Mouse (Mus musculus) forebrain, embryonic 15.5 days (tissue): ENCODE data around the gene Ldlrap1. TPM values are rescaled to one million over a fixed set of nuclear protein-coding genes. Genes with fewer than 3 reads are reported as not detected.

Source experiments
- ATAC-seq: fragments of 200-750 bp; cut with Nextera tagmentation; replicated peaks from 2 replicates; pipeline ENCODE4 v1.8.0; 2017; ENCODE audit warnings: mild to moderate bottlenecking, moderate TSS enrichment, moderate library complexity
- H3K27ac ChIP-seq: fragments of 300-500 bp; sonication (generic); replicated peaks from 2 replicates; pipeline ENCODE4 v1.5.1; 2015; ENCODE audit warnings: mild to moderate bottlenecking, inconsistent platforms
- H3K27me3 ChIP-seq: fragments of 300-500 bp; sonication (generic); 2 replicates; pipeline ENCODE4 v1.6.1; 2015; ENCODE audit warnings: inconsistent platforms
- H3K36me3 ChIP-seq: fragments of 300-500 bp; sonication (generic); 2 replicates; pipeline ENCODE4 v1.6.1; 2015; ENCODE audit warnings: mild to moderate bottlenecking, inconsistent platforms
- H3K4me1 ChIP-seq: fragments of 300-500 bp; sonication (generic); 2 replicates; pipeline ENCODE4 v1.6.1; 2015; ENCODE audit warnings: inconsistent platforms
- H3K4me2 ChIP-seq: fragments of 300-500 bp; sonication (generic); replicated peaks from 2 replicates; pipeline ENCODE4 v1.6.1; 2015; ENCODE audit warnings: mild to moderate bottlenecking, inconsistent platforms
- H3K4me3 ChIP-seq: fragments of 300-500 bp; sonication (generic); 2 replicates; pipeline ENCODE4 v1.5.1; 2015; ENCODE audit warnings: mild to moderate bottlenecking, inconsistent platforms
- H3K9ac ChIP-seq: fragments of 300-500 bp; sonication (generic); replicated peaks from 2 replicates; pipeline ENCODE4 v1.6.1; 2015; ENCODE audit warnings: mild to moderate bottlenecking, inconsistent platforms
- H3K9me3 ChIP-seq: fragments of 300-500 bp; sonication (generic); 2 replicates; pipeline ENCODE4 v1.6.1; 2016; ENCODE audit warnings: inconsistent platforms
- WGBS: fragments of 180-500 bp; shearing (Covaris S2); methylation state at CpG from one replicate; pipeline ENCODE4 v1.1.7; 2015; ENCODE audit warnings: mixed read lengths; 5-methylcytosine and 5-hydroxymethylcytosine counted together
- polyA plus RNA-seq: library from polyadenylated mRNA; unstranded; fragments of >200 nt; fragmentation: Nextera tagmentation; extraction: Ambion mirVana; gene quantifications from 2 replicates; pipeline ENCODE4 v1.2.1, GENCODE M21; 2015

Ldlrap1 gene
- polyA plus RNA-seq, 1 experiment from 2014 or later: 2.8 TPM

DNA sequence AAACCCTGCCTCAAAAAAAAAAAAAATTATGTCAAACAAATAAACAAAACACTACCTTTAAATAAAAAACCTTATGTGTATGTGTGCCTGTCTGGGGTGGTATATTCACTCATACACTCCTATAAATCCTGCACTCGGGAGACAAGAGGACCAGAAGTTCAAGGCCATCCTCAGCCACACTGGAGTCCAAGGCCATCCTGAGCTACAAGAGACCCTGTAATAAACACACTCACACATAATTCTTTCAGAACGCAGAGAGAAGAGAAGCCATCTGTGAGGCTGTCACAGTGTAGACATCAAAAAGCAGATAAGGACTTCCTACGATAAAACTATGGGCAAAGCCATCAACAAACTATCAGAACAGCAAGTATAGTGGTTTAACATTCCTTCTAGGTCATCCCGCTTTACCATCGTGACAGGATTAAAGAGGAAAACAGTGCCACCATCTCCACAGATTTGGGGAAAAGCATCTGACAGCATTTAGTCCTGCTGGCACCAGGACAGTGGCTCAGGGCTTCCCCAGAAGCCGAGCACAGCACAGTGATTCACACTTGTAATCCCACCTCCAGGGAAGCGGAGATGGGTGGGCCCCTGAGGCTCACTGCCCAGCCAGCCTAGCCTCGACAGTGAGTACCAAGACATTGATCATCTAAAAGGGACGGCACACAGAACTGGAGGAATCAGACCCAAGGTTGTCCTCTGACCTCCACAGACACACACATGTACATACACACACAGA, 74.5 kb downstream of the Ldlrap1 start:
- Histone ChIP-seq H3K27me3 (no peaks in the 10 kb centered on the region), H3K4me1 (no peaks in the 10 kb centered on the region), H3K4me2 (no peak overlapping the region), H3K36me3 (peaks cover 4% of the 10 kb centered on the region; the same call in 1 of the 2 replicates), H3K4me3 (no peak overlapping the region), H3K9me3 (no peaks in the 10 kb centered on the region), H3K9ac (no peak overlapping the region), H3K27ac (no peak overlapping the region)
- WGBS: 74% methylated on average over 9 of the region's 9 CpGs
- ATAC-seq: no peak

DNA sequence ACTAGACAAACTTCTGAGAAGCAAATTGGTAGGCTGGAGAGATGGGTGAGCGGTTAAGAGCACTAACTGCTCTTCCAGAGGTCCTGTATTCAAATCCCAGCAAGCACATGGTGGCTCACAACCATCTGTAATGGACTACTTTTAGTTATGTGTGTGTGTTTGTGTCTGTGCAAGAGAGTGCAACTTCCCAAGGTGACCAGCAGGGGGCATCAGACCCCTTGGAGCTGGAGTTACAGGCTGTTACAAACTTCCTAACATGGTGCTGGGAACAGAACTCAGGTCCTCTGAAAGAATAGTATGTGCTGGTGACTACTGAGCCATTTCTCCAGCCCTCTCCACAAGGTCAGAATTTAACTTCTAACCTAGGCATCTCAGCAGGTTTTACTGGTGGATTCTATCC, 75.4 kb downstream of the Ldlrap1 start:
- no peak for ATAC-seq
- 100% methylated on average over 1 of the region's 1 CpGs for WGBS

More for the DNA sequence above, 75.4 kb downstream of the Ldlrap1 start:
- Histone ChIP-seq H3K9ac (no peak overlapping the region), H3K27ac (no peak overlapping the region), H3K4me3 (no peak overlapping the region), H3K9me3 (no peaks in the 10 kb centered on the region), H3K36me3 (peaks cover 4% of the 10 kb centered on the region; the same call in 1 of the 2 replicates), H3K4me1 (no peaks in the 10 kb centered on the region), H3K27me3 (no peaks in the 10 kb centered on the region), H3K4me2 (no peak overlapping the region)

Other genes with a start within 250 kb of the Ldlrap1 start
- 157 and 161 TPM in 2 replicates for gene Mtfr1l, start 232.6 kb downstream of the Ldlrap1 start, polyA plus RNA-seq
- 11.8 and 27.5 TPM in 2 replicates for gene Selenon, start 215.9 kb downstream of the Ldlrap1 start, polyA plus RNA-seq
- gene Man1c1, start 63.7 kb downstream of the Ldlrap1 start, polyA plus RNA-seq: 2.5 and 2.6 TPM in 2 replicates
- 111 and 112 TPM in 2 replicates for gene Maco1, start 85.3 kb upstream of the Ldlrap1 start, polyA plus RNA-seq
- gene Rhd, start 96.5 kb upstream of the Ldlrap1 start, polyA plus RNA-seq: 0.41 and 0.47 TPM in 2 replicates
- 193 and 194 TPM in 2 replicates for gene Tmem50a, start 147.0 kb upstream of the Ldlrap1 start, polyA plus RNA-seq
- 555 and 574 TPM in 2 replicates for gene Rsrp1, start 155.6 kb upstream of the Ldlrap1 start, polyA plus RNA-seq
- gene Syf2, start 162.9 kb upstream of the Ldlrap1 start, polyA plus RNA-seq: 75.1 and 77.3 TPM in 2 replicates